Mouse (Mus musculus) embryonic fibroblast, embryonic 13.5 days (primary cell): ENCODE data around the gene Bysl.

Source experiments
- CTCF ChIP-seq: IDR thresholded peaks from 2 replicates; pipeline ENCODE4 v1.5.1; 2011; ENCODE audit warnings: mild to moderate bottlenecking, control low read depth, low read length, moderate library complexity, borderline replicate concordance; ENCODE audit not compliant: insufficient read depth
- POLR2A ChIP-seq: IDR thresholded peaks from 2 replicates; pipeline ENCODE4 v1.6.1; 2011; ENCODE audit warnings: low read depth, mild to moderate bottlenecking, control low read depth, low read length, moderate library complexity

GRCm38 (mm10) chr17:47606220-47606619 is 5.1 kb downstream of the Bysl start:
- TF ChIP-seq CTCF = no peak
- no peak for TF ChIP-seq POLR2A
